Mouse (Mus musculus) T-helper 1 cell (primary cell): Measurements from ENCODE around the gene Krt4.

Experiments used
- in situ Hi-C: fragments of 300-600 bp; cut with MboI, MseI; formaldehyde crosslinking; loops from one replicate; pipeline ENCODE4 v1.15.1; 2025; ENCODE audit warnings: high pct_unique_total_duplicates

Gene Krt4

DNA sequence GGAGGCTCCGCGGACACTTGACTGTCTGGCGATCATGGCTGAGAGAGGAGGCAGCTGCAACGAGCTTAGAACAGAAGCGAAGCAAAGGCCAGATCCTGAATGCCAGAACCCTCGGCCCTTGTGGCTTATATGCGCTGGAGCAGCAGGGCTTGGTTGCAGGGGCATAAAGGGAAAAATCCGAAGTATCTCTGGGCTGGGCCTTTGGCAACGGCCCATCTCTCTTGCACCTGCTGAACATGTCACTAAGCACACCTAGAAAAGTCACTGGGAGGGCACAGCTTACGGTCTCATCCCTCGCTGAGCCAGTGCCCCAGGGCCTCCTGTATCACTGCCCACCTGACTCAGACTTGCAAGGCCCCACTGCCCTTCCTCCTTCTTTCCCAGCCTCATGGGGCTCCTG is at the start of gene Krt4:
Gene Krt4, minus strand, starts transcription at position 101 of the 400 bp plus-strand sequence.
- in situ Hi-C loops, result no loop called here

GRCm38 (mm10) chr15:101973414-101974077 is 49.0 kb upstream of the Krt4 start:
- in situ Hi-C loops, result loop anchor here (5.0 to 25.0 kb wide), 2 partner anchors 206 to 636 kb away; no protein-coding TSS in a partner anchor

- in situ Hi-C loops, result loop anchor here (5.0 to 25.0 kb wide), 2 partner anchors 203 to 633 kb away; no protein-coding TSS in a partner anchor
These were observed 46.0 kb upstream of the Krt4 start for GRCm38 (mm10) chr15:101970536-101970935.

GRCm38 (mm10) chr15:101966808-101967207 is 42.3 kb upstream of the Krt4 start:
- in situ Hi-C loops, result loop anchor here (25.0 kb wide), 1 partner anchor 630 kb away; no protein-coding TSS in a partner anchor

GRCm38 (mm10) chr15:101958891-101959290 is 34.4 kb upstream of the Krt4 start:
- in situ Hi-C loops, result loop anchor here (25.0 kb wide), 1 partner anchor 622 kb away; no protein-coding TSS in a partner anchor

- in situ Hi-C loops, result loop anchor here (25.0 kb wide), 1 partner anchor 617 kb away; no protein-coding TSS in a partner anchor
These were observed 29.7 kb upstream of the Krt4 start, which contains the start of gene Krt78 for GRCm38 (mm10) chr15:101954187-101954586. Krt78 (minus strand) TSS chr15:101954287.

GRCm38 (mm10) chr15:101952733-101953474 is 28.4 kb upstream of the Krt4 start:
- in situ Hi-C loops, result loop anchor here (25.0 kb wide), 1 partner anchor 616 kb away; no protein-coding TSS in a partner anchor

- in situ Hi-C loops, result no loop called here
These were observed 20.9 kb upstream of the Krt4 start for GRCm38 (mm10) chr15:101945430-101945829.

GRCm38 (mm10) chr15:101941948-101942347 is 17.4 kb upstream of the Krt4 start:
- in situ Hi-C loops, result no loop called here

DNA sequence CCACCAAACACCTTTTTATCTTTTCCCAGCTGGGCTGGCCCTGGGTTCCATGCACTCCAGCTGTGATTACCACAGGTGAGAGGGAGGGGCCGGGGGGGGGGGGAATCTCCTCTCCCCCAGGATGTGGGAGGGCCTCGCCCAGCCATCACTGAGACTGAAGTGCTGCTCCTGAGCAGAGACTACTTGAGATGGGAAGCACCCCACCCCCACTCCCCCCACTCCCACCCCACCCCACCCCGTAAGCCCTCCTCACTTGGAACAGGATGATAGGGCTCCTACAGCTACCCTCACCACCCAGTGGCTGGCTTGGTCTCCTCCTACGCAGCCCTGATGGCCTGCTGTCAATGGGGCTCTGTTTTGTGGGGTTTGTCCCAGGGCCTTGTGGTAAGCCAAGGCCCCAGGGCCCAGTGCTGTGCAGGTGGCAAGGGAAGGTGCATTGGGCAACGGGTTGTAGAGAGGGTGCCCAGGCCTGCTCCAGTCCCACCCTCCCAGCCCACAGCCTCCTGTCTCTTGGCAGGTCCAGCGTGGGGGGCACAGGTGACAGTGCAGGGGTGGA is 15.8 kb upstream of the Krt4 start, which contains the start of gene Krt79:
Gene Krt79, minus strand, starts transcription at position 51 of the 556 bp plus-strand sequence.
- in situ Hi-C loops, result no loop called here

DNA sequence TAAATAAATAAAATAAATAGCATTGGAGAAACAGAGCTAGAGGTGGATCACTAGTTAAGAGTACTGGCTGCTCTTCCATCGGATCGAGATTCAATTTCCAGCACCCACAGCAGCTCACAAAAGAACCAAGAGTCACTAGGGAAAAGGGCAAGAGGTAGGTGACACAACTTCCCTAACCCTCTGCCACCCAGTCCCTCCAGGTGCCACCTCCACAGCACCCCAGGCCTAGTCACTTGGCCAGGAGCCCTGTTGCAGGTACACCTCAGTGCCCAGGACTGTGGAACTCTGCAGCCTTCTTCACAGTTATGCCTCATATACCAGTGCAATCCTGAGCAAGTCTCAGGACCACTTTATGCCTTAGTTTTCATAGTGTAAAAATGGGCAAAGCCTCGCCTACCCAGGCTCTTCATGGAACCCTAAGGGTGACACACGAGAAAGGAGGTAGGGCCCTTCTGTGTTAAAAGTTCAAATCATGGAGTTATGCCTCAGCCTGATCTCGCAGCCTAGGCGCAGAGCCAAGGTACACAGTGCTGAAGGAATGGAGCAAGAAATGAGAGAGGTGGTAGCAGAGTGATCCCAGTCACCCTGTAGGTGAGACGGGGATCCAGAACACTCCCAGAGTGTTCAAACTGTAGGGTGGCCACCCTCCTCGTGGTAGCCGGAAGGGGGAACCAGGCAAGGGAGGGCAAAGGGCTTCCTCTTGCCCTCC is 14.2 kb upstream of the Krt4 start:
- in situ Hi-C loops, result no loop called here

- in situ Hi-C loops, result loop anchor here (5.0 kb wide), 1 partner anchor 1666 kb away; no protein-coding TSS in a partner anchor
These were observed 8.5 kb upstream of the Krt4 start for GRCm38 (mm10) chr15:101933024-101933423.

- in situ Hi-C loops, result loop anchor here (5.0 kb wide), 1 partner anchor 1662 kb away; no protein-coding TSS in a partner anchor
These were observed 5.1 kb upstream of the Krt4 start for GRCm38 (mm10) chr15:101929666-101930065.

DNA sequence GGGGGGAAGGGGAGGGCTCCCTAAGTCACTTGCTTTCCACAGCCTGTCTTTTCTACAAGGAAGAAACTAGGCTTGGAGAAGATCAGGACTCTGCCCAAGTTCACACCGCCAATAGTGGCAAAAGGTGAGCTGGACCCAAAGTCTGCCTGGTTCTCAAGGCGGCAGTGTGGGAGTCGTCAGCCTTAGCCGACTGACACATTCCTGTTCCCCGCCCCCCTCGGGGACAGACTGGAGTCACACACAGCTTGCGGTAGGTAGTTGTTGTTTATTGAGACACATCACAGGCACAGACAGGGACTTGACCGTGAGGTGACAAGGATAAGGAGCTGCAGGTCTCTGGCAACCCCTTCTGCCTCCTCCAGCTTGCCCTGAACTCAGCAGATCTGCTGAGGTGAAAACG is 4.6 kb upstream of the Krt4 start:
- in situ Hi-C loops, result no loop called here

DNA sequence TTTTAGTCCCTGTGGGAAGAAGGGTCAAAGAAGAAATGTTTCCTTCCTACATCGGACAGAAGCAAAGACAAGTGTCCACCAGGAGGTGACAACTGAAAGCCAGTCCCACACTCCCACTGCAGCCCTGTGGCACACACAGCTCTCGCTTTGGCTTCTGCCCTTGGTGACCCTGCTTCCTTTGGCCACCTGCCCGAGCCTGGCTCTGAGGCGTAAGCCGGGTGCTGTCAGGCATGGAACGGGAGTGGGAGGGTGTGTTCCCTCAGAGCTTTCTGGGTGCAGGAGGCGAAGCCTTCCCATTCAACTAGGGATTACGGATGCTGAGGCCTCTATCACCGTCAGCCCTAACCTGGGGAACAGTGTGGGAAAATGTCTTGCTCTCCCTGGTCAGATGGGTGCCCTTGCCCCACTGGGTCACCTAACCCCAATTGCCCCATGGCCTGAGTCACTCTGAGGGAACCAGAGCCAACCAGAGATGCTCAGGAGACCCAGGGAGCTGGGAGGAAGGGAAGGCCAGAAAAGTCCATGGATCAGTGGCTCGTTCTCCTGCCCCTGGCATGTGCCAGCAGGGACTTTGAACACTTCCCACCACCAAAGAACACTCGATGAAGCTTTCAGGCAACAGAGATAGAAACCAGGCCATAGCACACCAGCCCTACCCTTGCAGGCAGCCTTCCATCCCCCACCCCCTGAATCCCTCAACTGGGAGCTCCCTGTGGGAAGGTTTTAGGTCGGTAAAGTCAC is 3.0 kb upstream of the Krt4 start:
- in situ Hi-C loops, result no loop called here

GRCm38 (mm10) chr15:101925041-101925440 is 506 bp upstream of the Krt4 start:
- in situ Hi-C loops, result no loop called here

DNA sequence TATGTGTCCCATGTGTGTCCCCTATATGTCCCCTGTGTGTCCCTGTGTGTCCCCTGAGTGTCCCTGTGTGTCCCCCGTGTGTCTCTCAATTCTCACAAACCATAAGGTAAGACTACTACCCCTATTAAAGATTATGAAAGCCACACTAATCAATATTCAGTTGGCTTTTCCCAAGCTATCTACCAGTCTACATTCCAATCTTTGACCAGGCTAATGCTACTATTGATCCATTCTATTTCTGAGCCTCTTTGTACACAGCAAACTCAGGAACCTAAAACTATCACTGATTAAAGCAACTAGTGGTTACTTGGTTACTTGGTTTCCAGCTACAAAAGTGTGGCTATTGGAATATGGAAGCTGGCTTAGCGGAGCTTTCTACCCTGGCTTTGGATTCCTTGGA is 2.2 kb downstream of the Krt4 start:
- in situ Hi-C loops, result no loop called here

DNA sequence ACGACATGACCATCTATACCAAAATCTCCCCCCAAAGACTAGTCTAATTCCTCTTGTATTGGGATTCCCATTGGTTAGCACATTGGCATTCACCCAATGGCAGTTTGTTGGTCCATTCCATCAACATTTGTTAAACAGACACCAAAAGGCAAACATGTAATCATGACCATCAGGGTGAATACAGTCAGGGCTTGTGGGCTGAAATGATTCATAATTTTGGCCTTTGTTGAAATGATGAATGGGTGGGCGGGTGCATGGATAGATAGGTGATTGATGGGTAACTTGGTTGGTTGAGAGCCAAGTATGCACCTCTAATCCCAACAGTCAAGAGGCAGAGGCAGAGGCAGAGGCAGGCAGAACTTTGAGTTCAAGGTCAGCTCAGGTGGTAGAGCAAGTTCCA is 8.5 kb downstream of the Krt4 start:
- in situ Hi-C loops, result no loop called here

- in situ Hi-C loops, result no loop called here
These were observed 19.7 kb downstream of the Krt4 start for GRCm38 (mm10) chr15:101904849-101905248.
